Mouse (Mus musculus) CD4-positive, CD25-positive, alpha-beta regulatory T cell, adult 2 months (primary cell): ENCODE data around the gene Hsdl2.

Experiments
- DNase-seq: peaks from one replicate; pipeline ENCODE4 v3.0.0-alpha.2; 2012; ENCODE audit warnings: low read depth, low spot score

The Hsdl2 gene

GRCm38 (mm10) chr4:59625998-59626910, 44.9 kb downstream of the Hsdl2 start, which contains the start of gene E130308A19Rik:
Gene E130308A19Rik (plus strand): TSS chr4:59626211.
- peak; percentile 86 for DNase-seq

- no peak for DNase-seq
These were observed 46.9 kb downstream of the Hsdl2 start for GRCm38 (mm10) chr4:59628255-59628654.

- no peak for DNase-seq
These were observed 47.9 kb downstream of the Hsdl2 start for GRCm38 (mm10) chr4:59629076-59629874.

GRCm38 (mm10) chr4:59630122-59630521, 48.8 kb downstream of the Hsdl2 start:
- no peak for DNase-seq

GRCm38 (mm10) chr4:59634532-59634931, 53.2 kb downstream of the Hsdl2 start:
- no peak for DNase-seq

GRCm38 (mm10) chr4:59639163-59639562, 57.8 kb downstream of the Hsdl2 start:
- no peak for DNase-seq

- no peak for DNase-seq
These were observed 59.4 kb downstream of the Hsdl2 start for GRCm38 (mm10) chr4:59640720-59641119.

GRCm38 (mm10) chr4:59642039-59642438, 60.7 kb downstream of the Hsdl2 start:
- no peak for DNase-seq

GRCm38 (mm10) chr4:59642657-59643056, 61.3 kb downstream of the Hsdl2 start:
- no peak for DNase-seq

GRCm38 (mm10) chr4:59644431-59644830, 63.1 kb downstream of the Hsdl2 start:
- no peak for DNase-seq

- DNase-seq, result no peak
These were observed 63.6 kb downstream of the Hsdl2 start for GRCm38 (mm10) chr4:59644992-59645391.

GRCm38 (mm10) chr4:59645610-59646009, 64.2 kb downstream of the Hsdl2 start:
- no peak for DNase-seq

- DNase-seq, result no peak
These were observed 64.8 kb downstream of the Hsdl2 start for GRCm38 (mm10) chr4:59646020-59646696.

- no peak for DNase-seq
These were observed 67.8 kb downstream of the Hsdl2 start for GRCm38 (mm10) chr4:59649119-59649518.

- DNase-seq, result no peak
These were observed 70.9 kb downstream of the Hsdl2 start for GRCm38 (mm10) chr4:59652166-59652681.

GRCm38 (mm10) chr4:59656061-59656642, 74.8 kb downstream of the Hsdl2 start:
- DNase-seq, result no peak

- DNase-seq, result no peak
These were observed 80.8 kb downstream of the Hsdl2 start for GRCm38 (mm10) chr4:59662163-59662562.

GRCm38 (mm10) chr4:59663451-59663850, 82.1 kb downstream of the Hsdl2 start:
- DNase-seq, result no peak

- DNase-seq, result no peak
These were observed 85.4 kb downstream of the Hsdl2 start for GRCm38 (mm10) chr4:59666550-59667317.

GRCm38 (mm10) chr4:59668050-59668449, 86.7 kb downstream of the Hsdl2 start:
- DNase-seq, result no peak
